Mouse (Mus musculus) liver, postnatal 0 days (tissue): ENCODE results near the gene Atrn. TPM values are rescaled to one million over a fixed set of nuclear protein-coding genes. Genes with fewer than 3 reads are reported as not detected.

ENCODE experiments used
- ATAC-seq: fragments of 200-750 bp; cut with Nextera tagmentation; 2 replicates; pipeline ENCODE4 v1.8.0; 2017; ENCODE audit warnings: mild to moderate bottlenecking, moderate library complexity
- DNase-seq: peaks from one replicate; pipeline ENCODE4 v3.0.0-alpha.2; 2016
- H3K27ac ChIP-seq: fragments of 300-500 bp; sonication (generic); 2 replicates; pipeline ENCODE4 v1.5.1; 2014; ENCODE audit warnings: antibody characterized with exemption, moderate library complexity, mild to moderate bottlenecking, low read depth
- H3K27me3 ChIP-seq: fragments of 300-500 bp; sonication (generic); 2 replicates; pipeline ENCODE4 v1.6.1; 2014; ENCODE audit warnings: low read length, control low read depth, mixed read lengths; ENCODE audit not compliant: insufficient read depth
- H3K36me3 ChIP-seq: fragments of 300-500 bp; sonication (generic); replicated peaks from 2 replicates; pipeline ENCODE4 v1.6.1; 2014; ENCODE audit warnings: mild to moderate bottlenecking, control low read depth, low read length, moderate library complexity, mixed read lengths; ENCODE audit not compliant: insufficient read depth
- H3K4me1 ChIP-seq: fragments of 300-500 bp; sonication (generic); 2 replicates; pipeline ENCODE4 v1.6.1; 2014; ENCODE audit warnings: antibody characterized with exemption, mild to moderate bottlenecking, control low read depth; ENCODE audit not compliant: insufficient read depth
- H3K4me2 ChIP-seq: fragments of 300-500 bp; sonication (generic); 2 replicates; pipeline ENCODE4 v1.6.1; 2014; ENCODE audit warnings: low read depth, mild to moderate bottlenecking, low read length, moderate library complexity, mixed read lengths
- H3K4me3 ChIP-seq: fragments of 300-500 bp; sonication (generic); 2 replicates; pipeline ENCODE4 v1.5.1; 2014; ENCODE audit warnings: low read depth, low read length
- H3K9ac ChIP-seq: fragments of 300-500 bp; sonication (generic); replicated peaks from 2 replicates; pipeline ENCODE4 v1.6.1; 2014; ENCODE audit warnings: mild to moderate bottlenecking, moderate library complexity
- H3K9me3 ChIP-seq: fragments of 300-500 bp; sonication (generic); 2 replicates; pipeline ENCODE4 v1.6.1; 2016; ENCODE audit warnings: mild to moderate bottlenecking, control low read depth, low read length, mixed read lengths
- CTCF ChIP-seq: sonication (generic); IDR thresholded peaks from 2 replicates; pipeline ENCODE4 v1.5.1; 2016; ENCODE audit warnings: antibody characterized with exemption, low read depth
- EP300 ChIP-seq: IDR thresholded peaks from 2 replicates; pipeline ENCODE4 v1.6.1; 2016; ENCODE audit warnings: antibody characterized with exemption, low read depth, mild to moderate bottlenecking
- WGBS: fragments of 180-500 bp; shearing (Covaris S2); extraction: QIAGEN DNeasy Blood & Tissue Kit; methylation state at CpG from one replicate; pipeline ENCODE4 v1.1.7; 2014; ENCODE audit not compliant: insufficient replicate concordance; 5-methylcytosine and 5-hydroxymethylcytosine counted together
- polyA plus RNA-seq: library from polyadenylated mRNA; unstranded; fragments of >200 nt; fragmentation: Nextera tagmentation; extraction: Ambion mirVana; gene quantifications from 2 replicates; pipeline ENCODE4 v1.2.1, GENCODE M21; 2015

Gene Atrn
- polyA plus RNA-seq, 1 experiment from 2014 or later, result 6.3 TPM

DNA sequence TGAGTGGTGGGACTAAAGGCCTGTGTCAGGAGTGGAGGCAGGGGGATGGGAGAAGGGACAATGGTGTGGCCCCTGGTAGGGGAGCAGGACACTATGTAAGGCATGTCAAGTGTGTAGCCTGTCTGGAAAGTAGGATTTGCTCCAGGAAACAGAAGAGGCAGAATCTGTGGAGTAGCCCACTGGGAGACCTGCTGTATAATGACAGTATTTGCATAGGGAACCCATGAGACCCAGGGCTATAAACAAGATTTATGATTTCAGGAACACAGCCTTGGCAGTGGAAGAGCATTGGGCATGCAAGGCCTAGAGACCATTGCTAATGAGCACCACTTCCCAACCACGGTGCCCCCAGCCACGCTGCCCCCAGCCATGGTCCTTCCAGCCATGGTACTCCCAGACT is 9.4 kb upstream of the Atrn start:
- ATAC-seq, result no peak
- 87% methylated on average over 2 of the region's 2 CpGs for WGBS
- no peak overlapping the region for H3K9ac ChIP-seq

DNA sequence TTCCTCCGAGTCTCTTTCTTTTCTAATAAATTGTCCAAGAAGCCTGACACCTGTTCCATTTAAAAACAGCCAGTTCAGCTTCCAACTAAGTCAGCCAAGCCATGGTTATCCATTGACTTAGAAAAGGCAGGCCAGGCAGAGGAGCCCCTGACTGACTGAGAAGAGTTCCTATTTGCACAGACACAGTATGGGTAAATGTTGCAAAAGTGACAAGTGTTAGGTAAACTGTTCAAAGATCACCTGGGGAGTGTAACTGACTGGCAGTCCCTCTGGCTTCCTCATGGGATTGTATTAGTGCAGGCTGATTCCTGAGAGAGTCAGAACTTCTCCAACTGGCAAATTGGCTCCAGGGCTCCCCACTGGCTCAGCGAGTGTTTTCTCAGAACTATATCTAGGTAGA is 8.4 kb upstream of the Atrn start:
- no peaks in the 10 kb centered on the region for H3K9me3 ChIP-seq
- no peak for TF ChIP-seq CTCF
- no peak for TF ChIP-seq EP300
- peak overlapping the region; percentile 45 for H3K4me2 ChIP-seq
- H3K36me3 ChIP-seq, result no peaks in the 10 kb centered on the region
- WGBS, result 49% methylated on average over 2 of the region's 2 CpGs
- H3K4me1 ChIP-seq, result peaks cover 11% of the 10 kb centered on the region
- no peak overlapping the region; the same call in 1 of the 2 replicates for H3K9ac ChIP-seq
- H3K27me3 ChIP-seq, result no peaks in the 10 kb centered on the region
- peak; percentile 98 for ATAC-seq
- peak overlapping the region; percentile 77 for H3K27ac ChIP-seq
- no peak overlapping the region for H3K4me3 ChIP-seq
- no peak for DNase-seq

More for the DNA sequence above, 9.4 kb upstream of the Atrn start:
- DNase-seq, result no peak
- Histone ChIP-seq H3K27me3 (no peaks in the 10 kb centered on the region), H3K4me1 (peaks cover 11% of the 10 kb centered on the region), H3K4me3 (no peak overlapping the region), H3K9me3 (no peaks in the 10 kb centered on the region), H3K4me2 (no peak overlapping the region), H3K36me3 (no peaks in the 10 kb centered on the region), H3K27ac (peak overlapping the region; percentile 37)
- no peak for TF ChIP-seq EP300
- no peak for TF ChIP-seq CTCF

DNA sequence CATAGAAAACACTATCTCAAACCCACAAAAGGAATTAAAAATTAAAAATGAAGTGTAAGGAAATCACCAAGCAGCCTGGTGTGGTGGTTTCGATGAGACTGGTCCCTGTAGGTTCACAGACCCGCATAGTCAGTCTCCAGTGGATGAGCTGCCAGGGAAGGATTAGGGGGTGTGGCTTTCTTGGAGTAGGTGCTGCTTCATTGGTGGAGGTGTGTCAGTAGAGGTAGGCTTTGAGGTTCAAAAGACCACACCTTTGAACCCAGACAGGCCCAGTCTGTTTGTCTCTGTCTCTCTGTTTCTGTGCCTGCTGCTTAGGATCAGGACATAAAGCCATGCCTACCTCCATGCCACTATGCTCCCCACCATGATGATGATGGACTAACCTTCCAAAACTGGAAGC is 7.5 kb upstream of the Atrn start:
- Histone ChIP-seq H3K27me3 (no peaks in the 10 kb centered on the region), H3K4me3 (no peak overlapping the region), H3K27ac (peak overlapping the region; percentile 77), H3K4me2 (no peak overlapping the region), H3K9me3 (no peaks in the 10 kb centered on the region), H3K9ac (no peak overlapping the region), H3K36me3 (no peaks in the 10 kb centered on the region), H3K4me1 (peaks cover 11% of the 10 kb centered on the region)
- TF ChIP-seq EP300 (no peak), CTCF (no peak)
- DNase-seq (no peak), ATAC-seq (peak; percentile 52)
- WGBS, result 57% methylated on average over 2 of the region's 2 CpGs

DNA sequence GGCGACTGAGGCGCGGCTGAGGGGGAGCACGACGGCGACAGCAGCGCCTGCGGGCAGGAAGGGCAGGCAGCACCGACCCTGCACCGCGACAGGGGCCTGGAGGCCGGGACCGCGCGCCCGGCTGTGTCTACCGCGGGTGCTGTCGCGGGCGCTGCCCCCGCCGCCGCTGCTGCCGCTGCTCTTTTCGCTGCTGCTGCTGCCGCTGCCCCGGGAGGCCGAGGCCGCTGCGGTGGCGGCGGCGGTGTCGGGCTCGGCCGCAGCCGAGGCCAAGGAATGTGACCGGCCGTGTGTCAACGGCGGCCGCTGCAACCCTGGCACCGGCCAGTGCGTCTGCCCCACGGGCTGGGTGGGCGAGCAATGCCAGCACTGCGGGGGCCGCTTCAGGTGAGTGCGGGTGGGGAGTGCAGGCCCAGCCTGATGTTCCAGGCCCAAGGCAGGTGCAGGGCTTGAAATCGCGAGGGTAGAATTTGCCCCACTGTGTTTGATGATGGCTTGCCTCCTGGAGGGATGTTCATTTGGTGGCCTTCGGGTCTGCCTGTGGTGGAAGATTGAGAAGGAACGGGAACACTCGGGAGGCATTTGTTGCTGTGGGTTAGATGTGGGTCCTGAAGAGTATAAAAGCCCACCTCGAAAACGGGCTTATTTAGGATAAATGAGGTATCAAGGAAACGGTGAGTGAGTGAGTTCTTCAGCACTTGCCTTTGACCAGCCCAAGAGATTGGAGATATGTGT is 455 bp downstream of the Atrn start:
- DNase-seq, result peak; percentile 40
- TF ChIP-seq CTCF (no peak), EP300 (no peak)
- under 1% methylated on average over 48 of the region's 58 CpGs for WGBS
- Histone ChIP-seq H3K27ac (peak overlapping the region; percentile 88), H3K4me1 (peaks cover 24% of the 10 kb centered on the region), H3K9ac (peak overlapping the region; percentile 97), H3K4me2 (peak overlapping the region; percentile 97), H3K36me3 (no peaks in the 10 kb centered on the region), H3K27me3 (no peaks in the 10 kb centered on the region), H3K4me3 (peak overlapping the region; percentile 98), H3K9me3 (no peaks in the 10 kb centered on the region)
- ATAC-seq, result peak; percentile 55

DNA sequence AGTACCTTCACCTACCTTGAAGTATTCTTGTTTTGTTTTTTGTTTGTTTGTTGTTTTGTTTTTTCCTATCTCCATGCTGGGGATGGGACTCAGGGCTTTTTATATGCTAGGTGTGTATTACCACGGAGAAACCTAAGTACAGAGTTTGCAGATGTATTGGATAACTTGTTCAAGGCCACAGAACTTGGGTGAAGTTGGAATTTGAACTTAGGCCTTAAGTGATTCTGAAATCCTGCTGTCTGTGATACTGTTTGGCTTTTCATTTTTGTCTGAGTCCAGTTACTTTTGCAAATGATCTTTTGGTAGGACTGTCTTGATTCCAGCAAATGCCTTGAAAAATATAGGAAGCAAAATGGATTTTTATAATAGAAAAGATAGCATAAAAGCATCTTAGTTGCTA is 5.4 kb downstream of the Atrn start:
- 58% methylated on average over 1 of the region's 1 CpGs for WGBS
- Histone ChIP-seq H3K4me2 (peak overlapping the region; percentile 18; the same call in 1 of the 2 replicates), H3K27ac (0 out of 2 replicates have a peak overlapping the region, but pooled peaks have one; percentile 30), H3K4me3 (no peak overlapping the region), H3K4me1 (peaks cover 23% of the 10 kb centered on the region), H3K9me3 (no peaks in the 10 kb centered on the region), H3K36me3 (peaks cover 3% of the 10 kb centered on the region; the same call in 1 of the 2 replicates), H3K27me3 (no peaks in the 10 kb centered on the region), H3K9ac (no peak overlapping the region)
- ATAC-seq (no peak), DNase-seq (no peak)
- 0 out of 2 replicates have a peak, but pooled peaks have one; percentile 16 for TF ChIP-seq EP300
- no peak for TF ChIP-seq CTCF

DNA sequence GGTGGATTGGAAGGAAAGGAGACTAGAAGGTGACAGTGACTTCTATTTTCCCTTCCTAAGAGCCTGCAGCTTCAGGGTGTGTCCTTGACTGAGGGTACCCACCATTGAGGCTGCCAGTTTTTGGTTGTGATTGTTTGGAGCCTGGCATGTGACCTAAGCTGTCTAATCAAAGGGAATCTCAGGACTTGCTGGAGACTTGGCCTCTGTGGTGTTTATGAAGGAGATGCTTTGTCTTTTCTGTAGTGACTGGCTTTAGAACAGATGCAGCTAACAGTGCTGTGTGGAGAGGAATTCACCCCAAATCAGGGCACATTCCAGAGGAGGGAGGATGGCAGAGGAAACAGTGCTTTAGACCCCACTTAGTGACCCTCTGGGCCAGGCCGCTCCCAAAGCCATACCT is 8.6 kb downstream of the Atrn start:
- DNase-seq, result no peak
- no peaks in the 10 kb centered on the region for H3K27me3 ChIP-seq
- H3K4me2 ChIP-seq, result no peak overlapping the region
- H3K9ac ChIP-seq, result no peak overlapping the region
- no peak overlapping the region for H3K27ac ChIP-seq
- no peak overlapping the region for H3K4me3 ChIP-seq
- WGBS, result 87% methylated on average over 1 of the region's 1 CpGs
- no peak for ATAC-seq
- H3K4me1 ChIP-seq, result 0 out of 2 replicates have a peak, but pooled peaks cover 4% of the 10 kb centered on the region
- no peaks in the 10 kb centered on the region for H3K9me3 ChIP-seq
- peaks cover 3% of the 10 kb centered on the region; the same call in 1 of the 2 replicates for H3K36me3 ChIP-seq
- TF ChIP-seq EP300, result no peak
- TF ChIP-seq CTCF, result no peak
